Mouse (Mus musculus) erythroblast, embryonic 14.5 days (primary cell): ENCODE data around the gene H2al1d.

Experiments used
- GATA1 ChIP-seq: IDR thresholded peaks from 2 replicates; pipeline ENCODE4 v1.6.1; 2012; ENCODE audit warnings: low read length, inconsistent platforms, mixed read lengths
- TAL1 ChIP-seq: IDR thresholded peaks from 3 replicates; pipeline ENCODE4 v1.6.1; 2012; ENCODE audit warnings: low read length, inconsistent platforms, mixed read lengths

- no peak for TF ChIP-seq GATA1
- no peak for TF ChIP-seq TAL1
These were observed 37.1 kb downstream of the H2al1d start for GRCm38 (mm10) chrX:11345762-11346161.
